Mouse (Mus musculus) skeletal muscle tissue, adult 2 months (tissue): ENCODE results near the gene Ccnyl1.

Experiments
- DNase-seq: peaks from one replicate; pipeline ENCODE4 v3.0.0-alpha.2; 2012; ENCODE audit warnings: low read depth, low spot score

The Ccnyl1 gene

GRCm38 (mm10) chr1:64738180-64738555 is 47.9 kb downstream of the Ccnyl1 start:
- no peak for DNase-seq

GRCm38 (mm10) chr1:64738661-64739082 is 48.4 kb downstream of the Ccnyl1 start:
- DNase-seq, result no peak

DNA sequence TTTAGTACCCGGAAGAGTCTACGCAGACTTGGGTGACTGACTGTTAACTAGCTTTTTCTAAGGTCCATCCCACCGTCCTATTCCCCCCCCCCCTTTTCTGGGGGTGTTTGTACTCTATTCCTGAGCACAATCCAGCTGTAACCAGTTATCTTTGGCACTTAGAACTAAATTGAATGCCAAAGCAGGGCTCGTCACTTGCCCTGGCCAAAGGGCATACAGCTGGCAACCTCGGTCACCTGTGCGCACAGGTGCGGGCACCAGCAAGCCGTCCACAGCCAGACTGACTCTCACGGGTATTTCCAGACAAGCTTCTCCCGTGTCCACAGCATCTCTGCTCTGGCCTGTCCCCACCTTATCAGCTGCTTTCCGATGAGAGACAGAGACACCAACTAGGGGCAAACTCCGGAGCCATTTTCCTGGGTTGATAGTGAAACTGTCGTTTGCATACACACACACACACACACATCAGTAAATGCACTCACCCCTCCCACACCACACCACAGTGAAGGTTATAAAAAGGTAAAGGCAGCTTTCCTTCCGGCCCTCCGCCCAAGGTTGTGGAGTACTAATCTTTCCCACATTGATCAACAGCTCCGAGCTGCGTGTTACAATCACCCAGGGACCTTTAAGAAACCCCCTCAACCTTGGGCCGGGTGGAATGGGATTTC is 52.6 kb downstream of the Ccnyl1 start:
- DNase-seq, result no peak

DNA sequence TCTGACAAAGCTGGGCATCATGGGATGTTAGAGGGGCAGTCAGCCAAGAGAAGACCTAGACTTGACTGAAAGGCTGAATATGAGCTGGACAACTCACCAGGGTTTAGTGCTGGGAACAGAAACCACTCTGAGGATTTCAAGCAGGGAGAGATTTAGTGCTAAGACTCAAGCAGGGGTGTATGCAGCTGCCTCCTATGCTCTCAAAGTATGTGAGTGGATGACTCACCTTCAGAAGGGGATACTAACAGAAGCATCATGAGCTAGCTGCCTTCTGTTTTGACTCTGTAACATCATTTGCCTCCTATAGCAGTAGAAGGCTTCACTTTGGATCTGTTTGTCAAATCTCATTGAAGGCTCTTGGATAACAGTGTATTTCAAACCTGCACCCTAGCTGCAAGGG is 54.4 kb downstream of the Ccnyl1 start:
- DNase-seq, result no peak

- DNase-seq, result peak; percentile 67
Measured at GRCm38 (mm10) chr1:64753109-64753508, 62.9 kb downstream of the Ccnyl1 start.

DNA sequence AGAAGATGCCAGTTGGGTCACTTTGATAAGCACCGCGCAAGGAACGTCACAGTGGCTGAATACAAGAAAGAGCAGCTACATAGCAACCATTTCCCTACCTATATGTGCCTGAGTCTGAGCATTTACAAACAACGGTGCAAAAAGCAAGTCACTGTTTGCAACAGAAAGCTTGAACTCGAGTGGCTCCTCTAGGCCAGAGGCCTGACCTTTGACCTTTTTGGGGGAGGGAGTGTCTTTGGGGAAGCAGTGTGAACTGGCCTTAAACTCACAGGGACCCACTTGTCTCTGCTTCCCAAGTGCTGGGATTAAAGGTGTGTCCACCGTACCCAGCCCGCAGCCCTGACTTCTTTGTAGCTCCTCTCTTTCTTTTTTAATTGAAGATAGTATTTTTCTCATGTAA is 63.4 kb downstream of the Ccnyl1 start:
- no peak for DNase-seq

GRCm38 (mm10) chr1:64754658-64755057 is 64.4 kb downstream of the Ccnyl1 start:
- DNase-seq, result no peak

GRCm38 (mm10) chr1:64755971-64756639 is 65.8 kb downstream of the Ccnyl1 start:
- peak; percentile 10 for DNase-seq

DNA sequence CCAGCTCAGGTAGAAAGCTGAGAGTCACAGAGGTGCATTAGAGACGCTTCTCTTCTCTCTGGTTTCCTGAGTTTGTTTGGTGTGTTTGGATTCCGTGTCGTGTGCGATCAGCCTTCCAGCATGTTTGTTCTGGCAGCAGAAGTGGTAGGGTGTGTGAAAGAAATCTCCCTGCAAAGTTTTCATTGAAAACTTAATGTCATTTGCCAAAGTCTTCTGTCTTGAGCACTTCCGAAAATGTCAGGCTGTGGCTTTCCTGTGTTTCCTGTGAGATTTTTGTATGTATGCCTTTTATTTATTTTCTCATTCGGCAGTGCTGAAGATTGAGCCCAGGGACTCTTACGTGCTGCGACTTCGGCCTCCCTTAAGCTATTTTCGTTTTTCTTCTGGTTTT is 66.4 kb downstream of the Ccnyl1 start:
- DNase-seq, result peak; percentile 10

DNA sequence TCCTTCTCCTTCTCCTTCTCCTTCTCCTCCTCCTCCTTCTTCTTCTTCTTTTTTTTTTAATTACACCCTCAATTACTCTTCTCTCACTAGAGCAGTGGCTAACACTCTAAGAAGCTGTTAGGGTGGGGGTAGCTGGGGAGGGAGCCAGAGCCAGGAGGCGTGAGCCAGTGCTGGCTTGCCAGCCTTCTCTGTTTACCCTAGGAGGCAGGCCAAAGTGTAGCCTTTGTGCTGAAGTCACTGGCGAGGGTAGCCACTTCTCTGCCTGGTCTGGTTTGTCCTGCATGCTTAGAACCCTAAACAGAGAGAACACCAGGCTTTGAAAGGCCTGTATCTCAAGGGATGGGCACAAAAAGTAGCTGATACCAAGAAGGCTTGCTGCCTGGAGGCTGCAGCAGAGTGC is 67.0 kb downstream of the Ccnyl1 start:
- DNase-seq, result no peak

DNA sequence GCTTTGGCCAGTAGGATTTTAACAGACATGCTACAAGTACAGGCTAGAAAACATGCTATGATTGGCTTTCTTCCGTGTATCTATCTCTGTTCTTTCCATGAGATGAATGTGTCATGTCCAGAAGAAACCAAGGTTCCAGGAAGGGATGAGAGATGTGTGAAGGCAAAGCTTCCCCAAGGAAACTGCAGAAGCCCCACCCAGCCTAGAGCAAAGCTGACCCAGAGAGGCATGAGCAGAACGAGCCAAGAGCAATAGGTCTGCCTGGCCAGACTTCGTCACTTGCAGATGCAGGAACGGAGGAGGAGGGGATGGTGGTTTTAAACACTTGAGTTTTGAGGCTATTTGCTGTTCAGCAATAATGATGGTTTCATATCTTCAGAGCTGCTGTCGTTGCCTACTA is 67.5 kb downstream of the Ccnyl1 start:
- DNase-seq, result peak; percentile 10

DNA sequence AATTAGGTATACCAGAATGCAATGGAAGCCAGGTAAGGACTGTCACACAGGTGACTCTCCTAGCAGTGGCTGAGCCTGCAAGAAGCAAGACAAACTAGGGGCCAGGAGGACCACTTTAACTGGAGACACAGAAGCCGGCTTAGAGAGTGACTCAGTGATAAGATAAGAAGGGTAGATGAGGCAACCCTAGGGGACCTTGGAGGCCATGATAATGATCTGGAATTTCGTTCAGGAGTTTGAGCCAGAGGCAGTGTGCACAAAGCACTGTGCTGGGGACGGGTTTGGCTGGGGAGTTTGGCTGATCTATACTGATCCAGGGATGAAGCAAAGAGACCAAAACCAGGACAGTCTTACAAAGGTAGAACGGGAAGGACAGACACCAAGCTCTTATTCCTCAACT is 71.4 kb downstream of the Ccnyl1 start:
- no peak for DNase-seq

GRCm38 (mm10) chr1:64770169-64770568 is 79.9 kb downstream of the Ccnyl1 start:
- no peak for DNase-seq

GRCm38 (mm10) chr1:64773305-64773704 is 83.0 kb downstream of the Ccnyl1 start:
- no peak for DNase-seq
